Mouse (Mus musculus) macrophage (primary cell): ENCODE results near the gene Meiob. TPM values are rescaled to one million over a fixed set of nuclear protein-coding genes. Genes with fewer than 3 reads are reported as not detected.

Source experiments
- H3K27ac ChIP-seq: fragments of 350-480 bp; formaldehyde crosslinking; 2 replicates; pipeline ENCODE4 v1.9.0; 2021
- H3K36me3 ChIP-seq: fragments of 350-480 bp; formaldehyde crosslinking; 2 replicates; pipeline ENCODE4 v1.9.0; 2021; ENCODE audit errors: inconsistent target
- H3K4me3 ChIP-seq: fragments of 350-480 bp; formaldehyde crosslinking; 2 replicates; pipeline ENCODE4 v1.9.0; 2021; ENCODE audit errors: inconsistent target
- H3K79me2 ChIP-seq: fragments of 350-480 bp; formaldehyde crosslinking; 2 replicates; pipeline ENCODE4 v1.9.0; 2021; ENCODE audit errors: inconsistent target
- WGBS: methylation state at CpG from one replicate; pipeline ENCODE4 v1.1.7; 2026; ENCODE audit warnings: inconsistent platforms; ENCODE audit not compliant: missing documents; 5-methylcytosine and 5-hydroxymethylcytosine counted together
- polyA plus RNA-seq: library from polyadenylated mRNA; stranded (reverse); fragments of 250-400 nt; gene quantifications from 3 replicates; pipeline ENCODE4 v1.2.4, GENCODE M21; 2018; ENCODE audit warnings: inconsistent platforms

Meiob gene
- polyA plus RNA-seq, 1 experiment from 2014 or later: not detected

- no peak overlapping the region for H3K27ac ChIP-seq
- 39% methylated on average over 1 of the region's 1 CpGs for WGBS
- H3K79me2 ChIP-seq: no peaks in the 10 kb centered on the region
- no peaks in the 10 kb centered on the region for H3K36me3 ChIP-seq
- no peak overlapping the region for H3K4me3 ChIP-seq
Measured at GRCm38 (mm10) chr17:24874405-24874745, 70.3 kb downstream of the Meiob start.

GRCm38 (mm10) chr17:24874989-24875388 lies 70.9 kb downstream of the Meiob start:
- Histone ChIP-seq H3K36me3 (no peaks in the 10 kb centered on the region), H3K79me2 (no peaks in the 10 kb centered on the region), H3K4me3 (no peak overlapping the region), H3K27ac (no peak overlapping the region)
- WGBS: 84% methylated on average over 8 of the region's 8 CpGs

GRCm38 (mm10) chr17:24877336-24878116 lies 73.4 kb downstream of the Meiob start:
- 84% methylated on average over 10 of the region's 10 CpGs for WGBS
- H3K27ac ChIP-seq: no peak overlapping the region
- no peak overlapping the region for H3K4me3 ChIP-seq
- no peaks in the 10 kb centered on the region for H3K79me2 ChIP-seq
- H3K36me3 ChIP-seq: peaks cover 2% of the 10 kb centered on the region; the same call in 1 of the 2 replicates

- Histone ChIP-seq H3K4me3 (no peak overlapping the region), H3K36me3 (peaks cover 8% of the 10 kb centered on the region), H3K27ac (no peak overlapping the region), H3K79me2 (no peaks in the 10 kb centered on the region)
- 74% methylated on average over 5 of the region's 5 CpGs for WGBS
Measured at GRCm38 (mm10) chr17:24878117-24878397, 74.0 kb downstream of the Meiob start.

GRCm38 (mm10) chr17:24878531-24878930 lies 74.4 kb downstream of the Meiob start:
- Histone ChIP-seq H3K36me3 (peaks cover 12% of the 10 kb centered on the region), H3K27ac (no peak overlapping the region), H3K4me3 (no peak overlapping the region), H3K79me2 (no peaks in the 10 kb centered on the region)
- 90% methylated on average over 8 of the region's 8 CpGs for WGBS

GRCm38 (mm10) chr17:24881738-24882440 lies 77.8 kb downstream of the Meiob start:
- H3K36me3 ChIP-seq: peaks cover 21% of the 10 kb centered on the region
- H3K27ac ChIP-seq: no peak overlapping the region
- H3K4me3 ChIP-seq: no peak overlapping the region
- WGBS: 42% methylated on average over 7 of the region's 7 CpGs
- peaks cover 21% of the 10 kb centered on the region for H3K79me2 ChIP-seq

- H3K4me3 ChIP-seq: no peak overlapping the region
- peaks cover 21% of the 10 kb centered on the region for H3K36me3 ChIP-seq
- no peak overlapping the region for H3K27ac ChIP-seq
- H3K79me2 ChIP-seq: peaks cover 44% of the 10 kb centered on the region
- WGBS: 94% methylated on average over 6 of the region's 6 CpGs
Measured at GRCm38 (mm10) chr17:24884391-24884790, 80.3 kb downstream of the Meiob start.

GRCm38 (mm10) chr17:24885356-24886133 lies 81.5 kb downstream of the Meiob start:
- peak overlapping the region; percentile 55 for H3K27ac ChIP-seq
- peak overlapping the region; percentile 100 for H3K4me3 ChIP-seq
- peaks cover 26% of the 10 kb centered on the region for H3K36me3 ChIP-seq
- WGBS: 27% methylated on average over 18 of the region's 22 CpGs
- H3K79me2 ChIP-seq: peaks cover 44% of the 10 kb centered on the region

- Histone ChIP-seq H3K79me2 (peaks cover 44% of the 10 kb centered on the region), H3K27ac (peak within 1 kb of the TSS; percentile 55), H3K36me3 (peaks cover 34% of the 10 kb centered on the region), H3K4me3 (peak within 1 kb of the TSS; percentile 100)
- under 1% methylated on average over 69 of the region's 69 CpGs for WGBS
Measured at GRCm38 (mm10) chr17:24886134-24886931, 82.2 kb downstream of the Meiob start, which contains the start of the genes Nubp2 and Spsb3. Gene Nubp2 (minus strand): TSS chr17:24886349. Gene Spsb3 (plus strand): TSS chr17:24886643.

GRCm38 (mm10) chr17:24886932-24887271 lies 82.8 kb downstream of the Meiob start:
- Histone ChIP-seq H3K36me3 (peaks cover 40% of the 10 kb centered on the region), H3K79me2 (peaks cover 44% of the 10 kb centered on the region), H3K4me3 (peak overlapping the region; percentile 84), H3K27ac (peak overlapping the region; percentile 28)
- WGBS: under 1% methylated on average over 18 of the region's 18 CpGs

GRCm38 (mm10) chr17:24887291-24888080 lies 83.4 kb downstream of the Meiob start:
- Histone ChIP-seq H3K79me2 (peaks cover 44% of the 10 kb centered on the region), H3K4me3 (peak overlapping the region; percentile 84), H3K27ac (peak overlapping the region; percentile 28; the same call in 1 of the 2 replicates), H3K36me3 (peaks cover 44% of the 10 kb centered on the region)
- 64% methylated on average over 18 of the region's 18 CpGs for WGBS

- Histone ChIP-seq H3K79me2 (peaks cover 51% of the 10 kb centered on the region), H3K27ac (no peak overlapping the region), H3K36me3 (peaks cover 42% of the 10 kb centered on the region), H3K4me3 (no peak overlapping the region)
- 97% methylated on average over 3 of the region's 3 CpGs for WGBS
Measured at GRCm38 (mm10) chr17:24888862-24889261, 84.8 kb downstream of the Meiob start.
